Mouse (Mus musculus) ES-E14 (cell line): ENCODE measurements around the gene 6430571L13Rik. TPM values are rescaled to one million over a fixed set of nuclear protein-coding genes. Genes with fewer than 3 reads are reported as not detected.

Experiments
- DNase-seq: peaks from one replicate; pipeline ENCODE4 v3.0.0-alpha.2; 2013; ENCODE audit warnings: low read depth, low spot score
- H3K27ac ChIP-seq: 2 replicates; pipeline ENCODE4 v1.5.1; 2012; ENCODE audit warnings: low read depth, mild to moderate bottlenecking, low read length, moderate library complexity, mixed read lengths; ENCODE audit not compliant: poor library complexity, insufficient read depth, severe bottlenecking
- H3K36me3 ChIP-seq: 2 replicates; pipeline ENCODE4 v1.6.1; 2012; ENCODE audit warnings: mild to moderate bottlenecking, low read length, moderate library complexity, mixed read lengths; ENCODE audit not compliant: control insufficient read depth, poor library complexity, insufficient read depth, severe bottlenecking
- H3K4me1 ChIP-seq, 2 experiments: fragments of 150-350 bp in 1 of 2; sonication (generic) in 1 of 2; 2 replicates each; pipeline ENCODE4 v1.6.1; 2012; ENCODE audit warnings: low read length in 2 of 2, mild to moderate bottlenecking in 1 of 2, mixed read lengths in 1 of 2; ENCODE audit not compliant: control insufficient read depth in 2 of 2, insufficient read depth in 2 of 2, poor library complexity in 1 of 2
- H3K4me3 ChIP-seq, 2 experiments: fragments of 150-350 bp in 1 of 2; sonication (generic) in 1 of 2; 2 replicates each; pipeline ENCODE4 v1.5.1; 2012; ENCODE audit warnings: low read length in 2 of 2, low read depth in 1 of 2, mild to moderate bottlenecking in 1 of 2, mixed read lengths in 1 of 2; ENCODE audit not compliant: insufficient read depth in 1 of 2, poor library complexity in 1 of 2, severe bottlenecking in 1 of 2
- H3K9ac ChIP-seq: 2 replicates; pipeline ENCODE4 v1.6.1; 2012; ENCODE audit warnings: low read depth, mild to moderate bottlenecking, low read length, mixed read lengths; ENCODE audit not compliant: poor library complexity, insufficient read depth, severe bottlenecking
- H3K9me3 ChIP-seq: fragments of 150-350 bp; sonication (generic); 2 replicates; pipeline ENCODE4 v1.6.1; 2012; ENCODE audit warnings: low read depth, mild to moderate bottlenecking, low read length; ENCODE audit not compliant: control insufficient read depth, insufficient read depth
- CHD2 ChIP-seq: IDR thresholded peaks from 2 replicates; pipeline ENCODE4 v1.6.1; 2014; ENCODE audit warnings: mild to moderate bottlenecking, low read depth, low read length, inconsistent platforms
- HCFC1 ChIP-seq: IDR thresholded peaks from 2 replicates; pipeline ENCODE4 v1.6.1; 2012; ENCODE audit warnings: low read length, inconsistent platforms, borderline replicate concordance; ENCODE audit not compliant: insufficient read depth
- MAFK ChIP-seq: IDR thresholded peaks from 2 replicates; pipeline ENCODE4 v1.6.1; 2014; ENCODE audit warnings: mild to moderate bottlenecking, low read depth, low read length, inconsistent platforms; ENCODE audit not compliant: insufficient read depth
- ZC3H11A ChIP-seq: IDR thresholded peaks from 2 replicates; pipeline ENCODE4 v1.6.1; 2012; ENCODE audit warnings: low read depth, mild to moderate bottlenecking, inconsistent platforms, low read length, borderline replicate concordance
- ZNF384 ChIP-seq: IDR thresholded peaks from 2 replicates; pipeline ENCODE4 v1.6.1; 2012; ENCODE audit warnings: low read depth, low read length, inconsistent platforms
- in situ Hi-C, 2 experiments: fragments of 600-800 bp; cut with MboI; formaldehyde crosslinking; loops; one replicate each; pipeline ENCODE4 v1.15.1; 2025; ENCODE audit warnings: low sequenced_read_pairs in 2 of 2, inconsistent platforms in 1 of 2; ENCODE audit not compliant: unreplicated experiment in 2 of 2
- total RNA-seq: library from RNA; depleted of rRNA; stranded (reverse); fragments of 300-350 nt; gene quantifications from 2 replicates; pipeline ENCODE4 v1.2.3, GENCODE M21; 2012

6430571L13Rik gene
- total RNA-seq, 1 experiment = 0.45 TPM

DNA sequence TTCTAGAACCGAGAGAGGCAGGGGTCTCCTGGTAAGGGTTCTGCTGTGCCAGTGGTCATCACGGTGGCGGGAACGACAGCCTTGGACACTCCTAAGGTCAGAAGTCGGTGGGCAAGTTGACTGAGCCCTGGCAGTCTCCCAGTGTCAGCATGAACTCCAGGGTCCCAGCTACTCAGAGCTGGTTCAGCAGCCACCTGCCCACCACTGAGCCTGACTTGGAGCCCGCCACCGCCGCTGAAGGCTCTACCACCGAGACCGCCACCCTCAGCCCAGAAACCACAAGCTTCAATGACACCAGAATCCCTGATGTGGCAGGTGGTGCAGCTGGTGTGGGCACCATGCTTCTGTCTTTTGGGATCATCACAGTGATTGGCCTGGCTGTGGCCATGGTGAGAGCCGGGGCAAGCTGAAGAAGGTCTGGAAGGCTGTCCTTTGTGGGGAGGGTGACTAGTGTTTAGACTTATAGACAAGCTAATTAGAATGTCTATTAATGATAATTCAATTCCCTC lies 1.9 kb downstream of the 6430571L13Rik start:
- no peak for TF ChIP-seq MAFK
- no peak for TF ChIP-seq HCFC1
- TF ChIP-seq ZC3H11A = no peak
- in situ Hi-C loops = no loop called here
- Histone ChIP-seq H3K9me3 (no peaks in the 10 kb centered on the region), H3K27ac (no peak overlapping the region), H3K9ac (no peak overlapping the region), H3K4me3 (no peak overlapping the region), H3K4me1 (peaks cover 0 to 2% of the 10 kb centered on the region in 2 experiments; a peak in 2 of 4 replicates), H3K36me3 (no peaks in the 10 kb centered on the region)
- DNase-seq = no peak

DNA sequence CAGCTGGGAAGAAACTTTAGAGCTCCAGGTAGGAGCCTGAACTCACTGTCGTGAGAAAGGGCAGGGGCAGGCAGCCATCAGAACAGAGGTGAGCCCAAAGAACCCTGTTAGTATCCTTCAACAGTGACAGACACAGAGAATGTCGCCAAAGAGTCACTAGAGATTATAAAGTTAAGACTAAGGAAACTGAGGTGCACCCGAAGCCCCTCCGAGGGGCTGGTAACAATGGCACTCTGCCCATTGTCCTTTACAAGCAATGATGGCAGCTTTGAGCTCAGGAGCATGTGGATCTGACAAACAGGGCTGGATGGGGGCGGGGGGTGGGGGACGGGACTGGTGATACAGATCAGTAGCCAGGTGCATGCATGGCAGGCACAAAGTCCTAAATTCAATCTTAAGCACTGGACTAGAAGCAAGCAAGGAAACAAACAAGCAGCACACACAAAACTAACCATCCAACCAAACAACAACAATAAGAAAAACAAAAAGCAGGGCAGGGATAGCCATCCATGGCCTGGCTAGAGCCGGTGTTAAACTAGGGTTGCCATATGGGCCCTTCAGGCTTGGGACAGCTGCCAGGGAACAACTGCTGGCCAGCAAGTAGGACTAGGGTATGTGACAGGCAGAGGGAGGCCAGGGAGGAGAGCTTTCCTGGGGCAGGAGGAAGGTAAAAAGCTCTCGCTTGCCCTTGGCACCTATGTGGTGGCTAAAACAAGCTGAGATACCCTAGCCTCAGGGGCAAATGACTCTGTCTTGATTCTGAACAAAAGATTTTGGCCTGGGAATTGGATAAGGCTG lies 2.9 kb downstream of the 6430571L13Rik start:
- in situ Hi-C loops = no loop called here
- no peaks in the 10 kb centered on the region for H3K36me3 ChIP-seq
- no peak for DNase-seq
- no peak overlapping the region for H3K9ac ChIP-seq
- H3K9me3 ChIP-seq = no peaks in the 10 kb centered on the region
- no peak for TF ChIP-seq HCFC1
- TF ChIP-seq ZNF384 = no peak
- no peak overlapping the region for H3K4me3 ChIP-seq
- no peak overlapping the region for H3K27ac ChIP-seq
- peaks cover 0 to 2% of the 10 kb centered on the region in 2 experiments; a peak in 2 of 4 replicates for H3K4me1 ChIP-seq

DNA sequence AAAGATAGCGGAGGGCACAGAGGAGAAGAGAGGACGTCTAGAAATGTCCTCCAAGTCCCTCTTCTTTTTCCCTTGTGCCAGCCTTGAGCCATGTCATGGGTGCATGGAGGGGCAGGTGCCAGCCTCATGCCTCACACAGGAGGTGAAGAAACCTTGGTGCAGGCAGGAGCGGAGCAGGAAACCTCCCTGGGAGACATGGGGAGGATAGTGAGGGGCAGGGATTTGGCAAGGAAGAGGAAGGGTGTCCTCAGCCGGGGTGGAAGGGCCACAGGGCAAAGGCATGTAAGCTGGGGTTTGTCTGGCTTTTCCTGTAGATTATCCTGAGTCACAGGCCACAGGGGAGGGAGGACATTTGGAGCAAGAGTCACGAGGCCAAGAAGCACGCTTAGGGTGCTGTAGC lies 3.6 kb downstream of the 6430571L13Rik start:
- H3K27ac ChIP-seq = no peak overlapping the region
- no peak overlapping the region for H3K9ac ChIP-seq
- no peak for TF ChIP-seq HCFC1
- no peak for TF ChIP-seq CHD2
- TF ChIP-seq MAFK = no peak
- TF ChIP-seq ZC3H11A = no peak
- no peak for TF ChIP-seq ZNF384
- H3K4me1 ChIP-seq = peaks cover 0 to 2% of the 10 kb centered on the region in 2 experiments; a peak in 1 of 4 replicates
- in situ Hi-C loops = no loop called here
- no peak overlapping the region for H3K4me3 ChIP-seq
- no peaks in the 10 kb centered on the region for H3K9me3 ChIP-seq
- H3K36me3 ChIP-seq = no peaks in the 10 kb centered on the region
- no peak for DNase-seq

DNA sequence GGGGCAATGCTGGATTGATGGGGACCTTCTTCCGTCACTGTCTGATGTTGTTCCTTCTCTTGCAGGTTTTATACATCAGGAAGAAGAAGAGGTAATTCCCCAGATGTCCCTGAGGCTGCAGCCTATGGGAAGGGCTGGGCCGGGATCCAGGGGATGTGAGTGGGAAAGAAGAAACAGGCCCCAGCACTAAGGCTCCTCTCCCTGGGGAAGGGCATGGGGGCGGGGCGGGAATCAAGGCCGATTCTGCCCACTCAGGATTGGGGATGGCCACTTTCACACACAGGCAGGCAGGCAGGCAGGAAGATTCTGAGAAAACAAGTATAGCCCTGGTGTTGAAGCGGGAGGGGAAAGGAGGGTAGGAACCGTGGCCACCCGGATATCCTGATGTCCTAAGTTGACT lies 5.7 kb downstream of the 6430571L13Rik start:
- Histone ChIP-seq H3K9me3 (no peaks in the 10 kb centered on the region), H3K36me3 (no peaks in the 10 kb centered on the region), H3K4me1 (peaks cover 0 to 9% of the 10 kb centered on the region in 2 experiments; a peak in 2 of 4 replicates), H3K9ac (no peak overlapping the region), H3K27ac (no peak overlapping the region), H3K4me3 (no peak overlapping the region)
- in situ Hi-C loops = no loop called here
- DNase-seq = no peak
- no peak for TF ChIP-seq ZC3H11A
- no peak for TF ChIP-seq HCFC1
- TF ChIP-seq MAFK = no peak
- no peak for TF ChIP-seq CHD2
- no peak for TF ChIP-seq ZNF384
